Mouse (Mus musculus) liver, embryonic 14.5 days (tissue): ENCODE data around the gene Cyp4f39. TPM values are rescaled to one million over a fixed set of nuclear protein-coding genes. Genes with fewer than 3 reads are reported as not detected.

Source experiments
- ATAC-seq: fragments of 200-750 bp; cut with Nextera tagmentation; 2 replicates; pipeline ENCODE4 v1.8.0; 2017; ENCODE audit warnings: moderate number of reproducible peaks, mild to moderate bottlenecking, moderate library complexity; ENCODE audit not compliant: insufficient read depth
- DNase-seq, 3 experiments: peaks; one replicate each; pipeline ENCODE4 v3.0.0-alpha.2; 2012 to 2013; ENCODE audit warnings: low read depth in 3 of 3, low spot score in 3 of 3
- H3K27ac ChIP-seq: fragments of 300-500 bp; sonication (generic); 2 replicates; pipeline ENCODE4 v1.5.1; 2014; ENCODE audit warnings: moderate library complexity, mild to moderate bottlenecking, control low read depth, inconsistent platforms
- H3K27me3 ChIP-seq: fragments of 300-500 bp; sonication (generic); 2 replicates; pipeline ENCODE4 v1.6.1; 2014; ENCODE audit warnings: mild to moderate bottlenecking, low read length, moderate library complexity; ENCODE audit not compliant: control insufficient read depth, insufficient read depth
- H3K36me3 ChIP-seq: fragments of 300-500 bp; sonication (generic); replicated peaks from 2 replicates; pipeline ENCODE4 v1.6.1; 2014; ENCODE audit warnings: low read depth; ENCODE audit not compliant: control insufficient read depth, insufficient read depth
- H3K4me1 ChIP-seq, 2 experiments: fragments of 200-500 bp in 1 of 2; fragments of 300-500 bp in 1 of 2; sonication (generic) in 1 of 2; replicated peaks; 2 replicates each; pipeline ENCODE4 v1.6.1; 2012 to 2014; ENCODE audit warnings: antibody characterized with exemption in 1 of 2, inconsistent platforms in 1 of 2, low read length in 1 of 2; ENCODE audit not compliant: control insufficient read depth in 2 of 2, insufficient read depth in 2 of 2
- H3K4me2 ChIP-seq: fragments of 300-500 bp; sonication (generic); 2 replicates; pipeline ENCODE4 v1.6.1; 2014; ENCODE audit warnings: low read depth, mild to moderate bottlenecking, control low read depth, moderate library complexity
- H3K4me3 ChIP-seq, 2 experiments: fragments of 200-500 bp in 1 of 2; fragments of 300-500 bp in 1 of 2; sonication (generic) in 1 of 2; 2 replicates each; pipeline ENCODE4 v1.5.1; 2012 to 2014; ENCODE audit warnings: low read depth in 2 of 2, low read length in 2 of 2, mild to moderate bottlenecking in 2 of 2, control low read depth in 1 of 2, inconsistent platforms in 1 of 2, moderate library complexity in 1 of 2; ENCODE audit not compliant: insufficient read depth in 1 of 2
- H3K9ac ChIP-seq: fragments of 300-500 bp; sonication (generic); replicated peaks from 2 replicates; pipeline ENCODE4 v1.6.1; 2014; ENCODE audit warnings: mild to moderate bottlenecking, control low read depth, moderate library complexity
- H3K9me3 ChIP-seq: fragments of 300-500 bp; sonication (generic); 2 replicates; pipeline ENCODE4 v1.6.1; 2016; ENCODE audit warnings: low read length, mixed read lengths; ENCODE audit not compliant: control insufficient read depth
- CTCF ChIP-seq: IDR thresholded peaks from 2 replicates; pipeline ENCODE4 v1.5.1; 2016; ENCODE audit warnings: antibody characterized with exemption, low read depth, control low read depth
- EP300 ChIP-seq: IDR thresholded peaks from 2 replicates; pipeline ENCODE4 v1.6.1; 2016; ENCODE audit warnings: antibody characterized with exemption, low read depth
- WGBS: fragments of 180-500 bp; shearing (Covaris S2); extraction: QIAGEN DNeasy Blood & Tissue Kit; methylation state at CpG from one replicate; pipeline ENCODE4 v1.1.7; 2014; ENCODE audit not compliant: insufficient replicate concordance; 5-methylcytosine and 5-hydroxymethylcytosine counted together
- polyA plus RNA-seq, 2 experiments: library from polyadenylated mRNA; depleted of rRNA in 1 of 2; stranded (reverse) in 1 of 2; unstranded in 1 of 2; fragments of >200 nt; fragmentation: Nextera tagmentation in 1 of 2; extraction: Ambion mirVana in 1 of 2; gene quantifications; 2 replicates each; pipeline versions ENCODE4 v1.2.1 to v1.2.3; 2012 to 2014

Cyp4f39 gene
- polyA plus RNA-seq, 2 experiments, result 0.20 to 0.71 TPM

GRCm38 (mm10) chr17:32505851-32506728 lies 53.6 kb downstream of the Cyp4f39 start, which contains the start of gene Cyp4f17:
TSS of gene Cyp4f17 (plus strand) at chr17:32506050.
- ATAC-seq (peak; percentile 60; the same call in 1 of the 2 replicates), DNase-seq (no peak)
- Histone ChIP-seq H3K9ac (peak within 1 kb of the TSS; percentile 24; the same call in 1 of the 2 replicates), H3K27me3 (no peaks in the 10 kb centered on the region), H3K27ac (no peak within 1 kb of the TSS), H3K4me3 (peak within 1 kb of the TSS; percentile 53 to 77), H3K9me3 (no peaks in the 10 kb centered on the region), H3K4me1 (peaks cover 0 to 2% of the 10 kb centered on the region in 2 experiments; a peak in 2 of 4 replicates), H3K4me2 (peak within 1 kb of the TSS; percentile 67), H3K36me3 (no peaks in the 10 kb centered on the region)
- WGBS, result 2% methylated on average over 28 of the region's 30 CpGs
- TF ChIP-seq CTCF (no peak), EP300 (no peak)

GRCm38 (mm10) chr17:32506729-32507245 lies 54.3 kb downstream of the Cyp4f39 start:
- H3K27ac ChIP-seq, result no peak overlapping the region
- WGBS, result 56% methylated on average over 9 of the region's 9 CpGs
- ATAC-seq (no peak), DNase-seq (no peak)
- TF ChIP-seq EP300 (no peak), CTCF (no peak)
- H3K36me3 ChIP-seq, result no peaks in the 10 kb centered on the region
- no peaks in the 10 kb centered on the region for H3K9me3 ChIP-seq
- no peaks in the 10 kb centered on the region for H3K27me3 ChIP-seq
- H3K4me1 ChIP-seq, result peaks cover 0 to 2% of the 10 kb centered on the region in 2 experiments; a peak in 2 of 4 replicates
- peak overlapping the region; percentile 67 for H3K4me2 ChIP-seq
- peak overlapping the region; percentile 44 to 53; a peak in 2 of 4 replicates for H3K4me3 ChIP-seq
- no peak overlapping the region for H3K9ac ChIP-seq

- ATAC-seq (no peak), DNase-seq (no peak)
- TF ChIP-seq CTCF (no peak), EP300 (no peak)
- Histone ChIP-seq H3K4me3 (no peak overlapping the region), H3K36me3 (no peaks in the 10 kb centered on the region), H3K9ac (no peak overlapping the region), H3K27me3 (no peaks in the 10 kb centered on the region), H3K4me1 (no peaks in the 10 kb centered on the region), H3K9me3 (no peaks in the 10 kb centered on the region), H3K27ac (no peak overlapping the region), H3K4me2 (no peak overlapping the region)
- 62% methylated on average over 5 of the region's 5 CpGs for WGBS
Observed at GRCm38 (mm10) chr17:32516126-32516525, 63.6 kb downstream of the Cyp4f39 start.

GRCm38 (mm10) chr17:32521981-32522380 lies 69.5 kb downstream of the Cyp4f39 start:
- no peak for DNase-seq
- H3K4me3 ChIP-seq, result no peak overlapping the region
- no peak for TF ChIP-seq CTCF
- no peak for TF ChIP-seq EP300
- H3K27ac ChIP-seq, result no peak overlapping the region
- no peak overlapping the region for H3K4me2 ChIP-seq
- no peaks in the 10 kb centered on the region for H3K9me3 ChIP-seq
- no peaks in the 10 kb centered on the region for H3K36me3 ChIP-seq
- no peaks in the 10 kb centered on the region for H3K4me1 ChIP-seq
- WGBS, result 61% methylated on average over 5 of the region's 5 CpGs
- ATAC-seq, result no peak
- H3K9ac ChIP-seq, result no peak overlapping the region
- H3K27me3 ChIP-seq, result no peaks in the 10 kb centered on the region

GRCm38 (mm10) chr17:32522386-32522785 lies 69.9 kb downstream of the Cyp4f39 start:
- no peak for TF ChIP-seq CTCF
- Histone ChIP-seq H3K27ac (no peak overlapping the region), H3K4me1 (no peaks in the 10 kb centered on the region), H3K36me3 (no peaks in the 10 kb centered on the region), H3K4me3 (no peak overlapping the region), H3K9ac (no peak overlapping the region), H3K4me2 (no peak overlapping the region), H3K27me3 (no peaks in the 10 kb centered on the region), H3K9me3 (no peaks in the 10 kb centered on the region)
- WGBS, result 50% methylated on average over 4 of the region's 4 CpGs
- no peak for DNase-seq
- ATAC-seq, result no peak
